Mouse (Mus musculus): ENCODE data around the gene Etv6. TPM values are rescaled to one million over a fixed set of nuclear protein-coding genes. Genes with fewer than 3 reads are reported as not detected.

Gene Etv6
- polyA plus RNA-seq, 1 experiment from 2014 or later: 12.1 TPM

DNA sequence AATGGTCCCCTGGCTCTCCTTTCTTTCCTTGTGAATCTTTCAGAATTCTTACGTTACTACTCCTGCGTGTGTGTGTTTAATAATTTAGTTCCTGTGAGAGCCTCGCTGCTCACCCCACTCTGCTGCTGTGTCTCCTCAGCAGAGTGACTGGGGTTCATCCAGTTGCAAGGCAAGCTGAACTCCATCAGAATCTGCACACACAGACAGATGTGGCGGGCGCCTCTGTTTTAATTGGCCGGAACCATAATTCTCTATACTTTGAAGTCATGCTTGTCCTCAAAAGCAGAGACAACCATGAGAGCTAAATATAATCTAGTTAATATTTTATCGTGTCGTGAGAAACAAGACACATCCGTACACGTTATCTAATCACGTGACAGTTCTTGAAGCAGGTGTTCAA is 107.2 kb downstream of the Etv6 start:
- Histone ChIP-seq H3K27ac (no peak overlapping the region), H3K4me1 (replicated peaks) (peaks cover 20% of the 10 kb centered on the region), H3K4me3 (no peak overlapping the region), H3K27me3 (ENCODE audit: insufficient read depth, poor library complexity, severe bottlenecking) (no peaks in the 10 kb centered on the region), H3K36me3 (peaks cover 17% of the 10 kb centered on the region; the same call in 1 of the 2 replicates), H3K9me3 (no peaks in the 10 kb centered on the region)
- DNase-seq (ENCODE audit: low spot score): no peak
- WGBS: 92% methylated on average over 11 of the region's 11 CpGs

DNA sequence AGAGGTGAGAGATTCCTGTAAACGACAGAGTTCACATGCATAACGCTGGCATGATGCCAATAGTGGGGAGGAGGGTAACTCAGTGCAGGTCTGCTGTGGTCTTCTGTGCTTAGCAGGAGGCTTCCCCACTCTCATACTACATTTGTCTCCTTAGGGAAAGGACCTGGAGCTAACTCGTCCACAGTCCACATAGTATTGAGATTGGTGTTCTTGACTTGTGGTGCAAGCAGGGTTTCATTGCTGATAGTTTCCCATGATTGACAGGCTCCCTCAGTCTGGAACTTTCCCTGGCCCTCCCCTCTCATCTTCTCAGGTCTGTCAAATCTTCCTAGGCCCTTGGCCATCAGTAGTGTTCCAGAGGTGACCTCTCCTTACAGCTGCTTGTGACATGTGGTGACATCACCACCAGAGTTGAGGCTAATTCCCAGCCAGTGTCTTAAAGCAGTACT is 108.2 kb downstream of the Etv6 start:
- Histone ChIP-seq H3K27ac (no peak overlapping the region), H3K9me3 (no peaks in the 10 kb centered on the region), H3K4me3 (no peak overlapping the region), H3K27me3 (ENCODE audit: insufficient read depth, poor library complexity, severe bottlenecking) (no peaks in the 10 kb centered on the region), H3K36me3 (peaks cover 7% of the 10 kb centered on the region; the same call in 1 of the 2 replicates), H3K4me1 (replicated peaks) (peaks cover 29% of the 10 kb centered on the region)
- WGBS: 79% methylated on average over 3 of the region's 3 CpGs
- DNase-seq (ENCODE audit: low spot score): no peak

DNA sequence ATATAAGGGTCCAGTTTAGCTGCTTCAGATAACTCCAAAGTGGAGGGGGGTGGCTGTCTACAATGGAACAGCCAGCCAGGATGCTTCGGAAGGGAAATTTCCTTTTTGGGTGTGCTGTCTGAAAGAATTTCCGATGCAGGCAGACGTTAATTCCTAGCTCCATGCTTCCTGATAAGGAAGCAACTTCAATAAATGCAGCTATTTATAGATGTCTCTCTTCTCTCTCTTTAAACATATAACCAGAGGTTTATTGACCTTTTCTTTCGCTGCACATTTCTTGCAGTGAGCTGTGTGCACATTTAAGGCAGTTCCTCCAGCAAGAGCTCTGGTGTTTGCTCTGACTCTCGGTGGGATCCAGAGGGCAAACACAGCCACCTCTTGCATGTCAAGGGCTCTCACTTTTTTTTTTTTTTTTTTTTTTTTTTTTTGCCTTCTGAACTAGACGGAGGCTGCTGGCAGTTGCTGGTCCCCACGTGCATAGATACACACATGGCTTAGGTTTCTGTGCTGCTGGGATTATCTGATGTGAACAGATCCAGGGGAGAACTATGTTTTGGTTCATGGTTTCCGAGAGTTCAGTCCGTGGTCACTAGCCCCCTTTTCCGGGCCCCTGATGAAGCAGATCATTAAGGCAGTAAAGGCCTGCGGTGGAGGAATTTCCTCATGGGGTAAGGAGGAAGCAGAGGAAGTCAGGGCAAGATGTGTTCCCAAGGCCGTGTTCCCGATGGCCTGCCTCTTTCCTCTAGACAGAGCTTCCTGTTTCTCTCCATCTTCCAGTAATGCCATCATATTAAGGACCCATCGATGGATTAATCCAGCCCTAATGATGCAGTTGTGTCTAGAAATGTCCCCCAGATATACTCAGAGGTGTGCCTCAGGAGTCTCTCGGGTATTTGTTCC is 109.0 kb downstream of the Etv6 start:
- Histone ChIP-seq H3K4me1 (replicated peaks) (peaks cover 30% of the 10 kb centered on the region), H3K36me3 (peaks cover 3% of the 10 kb centered on the region; the same call in 1 of the 2 replicates), H3K4me3 (no peak overlapping the region), H3K27me3 (ENCODE audit: insufficient read depth, poor library complexity, severe bottlenecking) (no peaks in the 10 kb centered on the region), H3K9me3 (no peaks in the 10 kb centered on the region), H3K27ac (no peak overlapping the region)
- no peak for DNase-seq (ENCODE audit: low spot score)
- WGBS: 73% methylated on average over 15 of the region's 15 CpGs

DNA sequence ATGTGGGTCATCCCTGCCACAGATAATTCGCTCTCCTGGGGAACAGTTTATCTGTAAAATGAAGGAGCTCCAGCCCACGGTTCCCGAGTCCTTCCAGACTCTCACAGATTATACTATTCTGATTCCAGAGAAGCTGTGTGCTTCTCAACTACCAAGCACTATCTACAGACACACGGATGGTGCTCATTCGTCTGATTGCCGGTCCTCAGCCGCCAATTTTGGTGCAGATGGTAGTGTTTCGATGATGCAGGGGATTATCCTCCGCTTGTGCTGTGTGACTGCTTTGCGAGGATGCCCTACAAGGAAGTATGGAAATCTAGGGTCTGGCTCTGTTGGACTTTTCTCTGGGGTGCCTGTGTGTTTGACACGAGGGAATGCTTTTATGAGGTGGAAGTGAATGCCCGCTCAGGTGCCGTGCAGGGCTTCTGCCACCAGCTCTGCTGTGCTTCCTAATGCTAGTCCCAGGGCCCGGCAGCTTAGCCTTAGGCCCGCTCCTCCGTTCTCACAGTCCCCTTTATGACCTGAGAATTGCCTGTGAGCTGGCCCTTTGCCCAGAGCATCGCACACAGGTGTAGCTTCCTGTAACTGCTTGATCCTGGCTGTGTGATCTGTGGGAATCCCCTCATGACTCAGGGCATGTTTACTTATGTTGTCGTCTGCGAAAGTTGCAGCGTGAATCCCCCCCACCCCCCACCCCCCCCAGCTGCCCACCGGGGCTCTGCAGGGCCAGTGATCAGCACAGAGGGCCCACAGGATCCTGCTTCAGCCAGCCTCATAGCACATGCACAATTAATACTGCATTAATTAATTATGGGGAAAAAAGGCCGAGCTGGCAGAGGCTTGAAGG is 112.3 kb downstream of the Etv6 start:
- 76% methylated on average over 22 of the region's 22 CpGs for WGBS
- H3K4me3 ChIP-seq: no peak overlapping the region
- H3K27me3 ChIP-seq (ENCODE audit: insufficient read depth, poor library complexity, severe bottlenecking): no peaks in the 10 kb centered on the region
- H3K27ac ChIP-seq: 0 out of 2 replicates have a peak overlapping the region, but pooled peaks have one; percentile 6
- no peak for DNase-seq (ENCODE audit: low spot score)
- peaks cover 39% of the 10 kb centered on the region for H3K4me1 ChIP-seq (replicated peaks)
- no peaks in the 10 kb centered on the region for H3K9me3 ChIP-seq
- H3K36me3 ChIP-seq: no peaks in the 10 kb centered on the region

DNA sequence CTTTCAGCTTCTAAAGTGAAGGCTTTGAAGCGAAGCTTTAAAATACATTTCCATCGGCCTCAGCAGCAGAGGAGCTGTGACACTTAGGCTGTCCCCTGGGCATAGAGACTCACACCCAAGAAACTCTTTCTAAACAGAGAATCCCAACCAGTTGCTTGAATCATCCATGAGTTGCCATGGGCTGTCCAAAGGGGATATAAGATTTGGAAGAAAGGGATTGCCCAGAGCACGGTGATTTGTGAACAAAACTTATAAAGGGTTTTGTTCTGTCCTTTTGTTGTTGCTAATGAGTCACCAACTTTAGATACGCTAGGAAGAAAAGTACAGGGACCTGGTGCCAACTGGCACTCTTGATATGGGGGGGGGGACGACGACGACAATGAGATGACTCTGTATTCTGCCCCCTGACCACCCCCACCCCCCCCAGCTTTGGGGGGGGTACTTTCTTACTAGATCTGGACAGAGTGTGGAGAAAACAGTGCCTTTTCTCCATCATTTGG is 113.0 kb downstream of the Etv6 start:
- Histone ChIP-seq H3K4me3 (no peak overlapping the region), H3K36me3 (no peaks in the 10 kb centered on the region), H3K27ac (no peak overlapping the region), H3K4me1 (replicated peaks) (peaks cover 36% of the 10 kb centered on the region), H3K9me3 (no peaks in the 10 kb centered on the region), H3K27me3 (ENCODE audit: insufficient read depth, poor library complexity, severe bottlenecking) (no peaks in the 10 kb centered on the region)
- WGBS: 64% methylated on average over 7 of the region's 7 CpGs
- no peak for DNase-seq (ENCODE audit: low spot score)

DNA sequence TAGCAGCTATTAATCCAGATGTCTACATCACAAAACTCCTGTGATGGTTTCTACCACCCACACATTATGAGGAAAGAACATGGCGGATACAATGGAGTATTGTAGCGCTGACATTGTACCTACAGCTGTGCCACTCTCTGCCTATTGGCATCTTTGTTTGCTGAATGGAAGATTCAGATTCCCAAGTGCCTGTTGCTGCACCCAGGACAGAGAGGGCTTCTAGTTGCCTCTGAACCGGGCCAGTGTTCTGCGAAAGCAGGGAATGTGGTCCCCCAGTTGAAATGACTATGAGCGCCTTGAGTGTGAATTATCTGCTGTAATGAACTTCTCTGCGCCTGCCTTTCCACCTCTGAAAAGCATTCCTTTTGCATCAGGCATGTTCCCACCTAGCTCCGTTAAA is 114.1 kb downstream of the Etv6 start:
- H3K27ac ChIP-seq: no peak overlapping the region
- H3K36me3 ChIP-seq: no peaks in the 10 kb centered on the region
- H3K9me3 ChIP-seq: no peaks in the 10 kb centered on the region
- H3K4me1 ChIP-seq (replicated peaks): peaks cover 39% of the 10 kb centered on the region
- 95% methylated on average over 7 of the region's 7 CpGs for WGBS
- no peak for DNase-seq (ENCODE audit: low spot score)
- H3K4me3 ChIP-seq: no peak overlapping the region
- H3K27me3 ChIP-seq (ENCODE audit: insufficient read depth, poor library complexity, severe bottlenecking): no peaks in the 10 kb centered on the region

DNA sequence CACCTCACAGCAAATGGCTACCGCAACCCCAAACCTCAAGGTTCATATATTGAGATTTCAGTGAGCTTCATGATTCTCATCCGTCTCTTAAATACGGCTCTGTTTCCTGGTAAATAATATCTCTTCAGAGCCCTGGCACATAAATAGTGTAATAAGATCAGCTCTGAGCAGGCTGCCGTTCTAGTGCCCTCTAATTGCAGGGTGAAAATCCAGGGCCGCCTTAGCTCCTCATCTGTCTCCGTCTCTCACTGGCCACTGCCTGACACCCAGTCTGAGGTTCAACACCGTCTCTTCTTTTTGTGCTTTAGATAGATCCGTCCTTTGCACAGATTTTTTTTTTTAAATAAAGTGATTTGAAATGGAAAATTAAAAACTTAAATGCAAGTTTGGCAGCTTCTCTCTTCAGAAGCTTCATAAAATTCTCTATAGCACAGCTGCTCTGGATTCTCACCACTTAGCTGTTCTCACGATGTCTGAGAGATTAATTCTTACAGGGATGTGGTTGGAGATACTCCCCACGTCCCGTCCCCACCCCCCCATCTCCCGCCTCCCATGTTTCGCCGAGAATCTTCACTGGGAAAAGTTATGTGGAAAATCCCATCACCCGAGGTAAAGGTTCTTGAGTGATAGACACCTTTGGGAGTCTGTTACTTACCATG is 115.7 kb downstream of the Etv6 start:
- no peaks in the 10 kb centered on the region for H3K36me3 ChIP-seq
- H3K9me3 ChIP-seq: no peaks in the 10 kb centered on the region
- WGBS: 81% methylated on average over 15 of the region's 15 CpGs
- no peak for DNase-seq (ENCODE audit: low spot score)
- H3K4me3 ChIP-seq: no peak overlapping the region
- peaks cover 54% of the 10 kb centered on the region for H3K4me1 ChIP-seq (replicated peaks)
- 0 out of 2 replicates have a peak overlapping the region, but pooled peaks have one; percentile 16 for H3K27ac ChIP-seq
- H3K27me3 ChIP-seq (ENCODE audit: insufficient read depth, poor library complexity, severe bottlenecking): no peaks in the 10 kb centered on the region

DNA sequence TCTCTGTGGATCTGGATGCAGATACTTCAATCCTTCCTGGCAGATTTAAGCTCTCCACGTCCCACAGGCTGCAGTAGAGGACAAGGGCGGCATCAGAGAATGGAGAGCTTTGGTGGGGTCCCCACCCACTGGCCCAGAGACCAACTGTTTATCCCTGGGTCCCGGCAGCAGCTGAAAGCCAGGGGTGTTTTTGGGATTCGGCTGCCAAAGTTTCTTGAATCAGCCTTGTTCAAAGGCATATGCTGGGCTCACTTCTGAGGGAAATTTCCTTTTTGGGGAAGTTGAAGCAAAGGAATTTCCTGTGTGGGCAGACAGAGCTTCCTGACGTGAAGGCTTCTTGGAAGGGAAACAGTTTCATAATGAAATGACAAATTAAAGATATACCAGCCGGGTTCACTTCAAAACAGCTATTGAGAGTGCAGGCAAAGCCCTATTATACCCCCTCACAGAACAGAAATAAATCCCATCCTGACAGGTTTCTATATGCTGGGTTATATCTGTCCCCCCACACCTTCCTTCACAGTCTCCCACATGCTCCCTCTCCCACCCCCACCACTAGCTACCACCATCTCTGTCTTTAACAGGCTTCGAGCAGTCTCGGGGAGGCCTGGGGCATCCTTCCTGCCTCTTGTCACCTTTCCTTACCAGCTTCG is 116.5 kb downstream of the Etv6 start:
- Histone ChIP-seq H3K4me3 (no peak overlapping the region), H3K27ac (0 out of 2 replicates have a peak overlapping the region, but pooled peaks have one; percentile 16), H3K9me3 (no peaks in the 10 kb centered on the region), H3K27me3 (ENCODE audit: insufficient read depth, poor library complexity, severe bottlenecking) (no peaks in the 10 kb centered on the region), H3K4me1 (replicated peaks) (peaks cover 60% of the 10 kb centered on the region), H3K36me3 (no peaks in the 10 kb centered on the region)
- 78% methylated on average over 9 of the region's 9 CpGs for WGBS
- no peak for DNase-seq (ENCODE audit: low spot score)

DNA sequence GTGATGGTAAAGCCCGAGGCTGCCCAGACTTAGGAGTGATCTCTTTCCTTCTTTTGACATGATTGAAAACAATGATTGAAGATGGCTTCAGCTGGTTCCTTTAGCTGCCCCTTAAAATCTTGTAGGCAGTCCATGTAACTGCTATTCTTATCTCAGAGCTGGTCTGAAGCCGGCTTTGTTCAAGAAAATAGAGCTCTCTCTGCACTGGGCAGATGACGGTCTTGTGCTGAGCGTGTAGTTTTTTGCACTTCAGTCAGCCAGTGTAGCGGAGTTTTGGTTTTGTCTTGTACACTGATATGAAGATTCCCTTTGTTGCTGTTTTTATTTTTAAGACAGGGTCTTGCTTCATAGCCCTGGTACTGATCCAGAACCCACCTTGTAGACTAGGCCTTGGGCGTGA is 117.0 kb downstream of the Etv6 start:
- Histone ChIP-seq H3K4me3 (no peak overlapping the region), H3K9me3 (no peaks in the 10 kb centered on the region), H3K36me3 (no peaks in the 10 kb centered on the region), H3K27ac (no peak overlapping the region), H3K4me1 (replicated peaks) (peaks cover 62% of the 10 kb centered on the region), H3K27me3 (ENCODE audit: insufficient read depth, poor library complexity, severe bottlenecking) (no peaks in the 10 kb centered on the region)
- 89% methylated on average over 6 of the region's 6 CpGs for WGBS
- DNase-seq (ENCODE audit: low spot score): no peak

DNA sequence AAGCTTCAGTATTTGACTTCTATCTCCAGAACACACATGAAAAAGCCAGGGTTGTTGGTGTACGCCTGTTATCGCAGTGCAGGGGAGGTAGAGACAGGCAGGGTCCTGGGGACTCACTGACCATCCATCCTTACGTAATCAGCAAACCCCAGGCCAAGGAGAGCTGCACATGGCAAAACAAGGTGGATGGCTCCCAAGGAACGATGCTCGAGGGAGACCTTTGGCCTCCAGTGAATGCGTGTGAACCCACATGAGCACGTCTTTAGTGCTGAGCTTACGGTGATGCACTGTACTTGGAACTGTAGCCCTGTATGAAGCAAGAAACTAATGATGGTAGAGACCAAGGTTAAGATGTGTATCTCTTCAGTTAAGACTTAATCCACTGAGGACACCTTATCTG is 119.2 kb downstream of the Etv6 start:
- Histone ChIP-seq H3K4me3 (no peak overlapping the region), H3K27ac (no peak overlapping the region), H3K4me1 (replicated peaks) (peaks cover 57% of the 10 kb centered on the region), H3K9me3 (no peaks in the 10 kb centered on the region), H3K27me3 (ENCODE audit: insufficient read depth, poor library complexity, severe bottlenecking) (no peaks in the 10 kb centered on the region), H3K36me3 (no peaks in the 10 kb centered on the region)
- WGBS: 90% methylated on average over 8 of the region's 8 CpGs
- no peak for DNase-seq (ENCODE audit: low spot score)

DNA sequence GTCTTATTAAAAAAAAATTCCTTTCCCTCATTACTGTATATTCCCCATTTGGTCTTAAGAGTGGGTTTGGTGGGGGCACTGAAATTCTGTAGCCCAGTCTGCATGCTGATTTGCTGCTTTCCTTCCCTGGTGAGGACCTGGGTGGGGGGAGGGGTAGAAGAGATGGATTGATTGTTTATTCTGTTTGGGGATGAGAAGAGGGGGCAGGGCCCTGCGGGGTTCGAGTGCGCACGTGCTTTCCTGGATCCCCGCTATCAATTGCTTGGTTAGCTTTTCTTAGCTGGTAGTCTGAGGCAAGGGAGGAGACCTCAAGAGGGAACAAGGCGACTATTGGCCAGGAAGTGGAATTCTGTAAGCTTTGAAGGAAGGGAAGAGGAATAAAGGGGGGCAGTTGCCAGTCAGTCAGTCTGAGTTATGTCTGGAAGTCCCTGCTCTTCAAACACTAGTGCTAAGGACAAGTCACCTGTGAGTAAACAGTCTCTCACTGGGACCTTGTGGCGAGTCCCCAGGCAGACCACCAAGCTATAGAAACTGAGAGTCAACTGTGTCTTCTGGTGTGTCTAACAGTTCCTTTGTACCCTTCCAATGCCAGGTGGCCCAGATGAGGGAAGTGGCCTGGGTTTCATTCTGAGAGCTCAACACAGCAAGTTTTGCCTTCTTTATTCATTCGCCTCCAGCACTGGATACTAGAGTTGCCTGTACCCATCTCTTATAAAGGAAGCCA is 120.6 kb downstream of the Etv6 start:
- peak; percentile 41 for DNase-seq (ENCODE audit: low spot score)
- peaks cover 49% of the 10 kb centered on the region for H3K4me1 ChIP-seq (replicated peaks)
- WGBS: 22% methylated on average over 8 of the region's 8 CpGs
- H3K4me3 ChIP-seq: no peak overlapping the region
- H3K27me3 ChIP-seq (ENCODE audit: insufficient read depth, poor library complexity, severe bottlenecking): no peaks in the 10 kb centered on the region
- no peaks in the 10 kb centered on the region for H3K9me3 ChIP-seq
- peak overlapping the region; percentile 73 for H3K27ac ChIP-seq
- 0 out of 2 replicates have a peak, but pooled peaks cover 3% of the 10 kb centered on the region for H3K36me3 ChIP-seq
